Mouse (Mus musculus): ENCODE measurements around the gene Gtf3c1. TPM values are rescaled to one million over a fixed set of nuclear protein-coding genes. Genes with fewer than 3 reads are reported as not detected.

Gene Gtf3c1
- polyA plus RNA-seq, 1 experiment from 2014 or later, result 45.8 TPM

- DNase-seq (ENCODE audit: low spot score), result peak; percentile 70
- no peaks in the 10 kb centered on the region for H3K4me1 ChIP-seq (replicated peaks; ENCODE audit: control insufficient read depth, insufficient read depth, low read length)
- H3K4me2 ChIP-seq (replicated peaks; ENCODE audit: low read depth, low read length), result no peak overlapping the region
- H3K27ac ChIP-seq (ENCODE audit: low read depth, low read length), result peak overlapping the region; percentile 62
- H3K4me3 ChIP-seq (ENCODE audit: low read depth, low read length), result no peak overlapping the region
- ATAC-seq (ENCODE audit: low FRiP score), result peak; percentile 64
- H3K9me3 ChIP-seq (ENCODE audit: control insufficient read depth, low read length), result no peaks in the 10 kb centered on the region
- H3K9ac ChIP-seq (ENCODE audit: low read depth, low read length), result 0 out of 2 replicates have a peak overlapping the region, but pooled peaks have one; percentile 23
- H3K27me3 ChIP-seq (ENCODE audit: control insufficient read depth, insufficient read depth, low read length), result no peaks in the 10 kb centered on the region
- H3K36me3 ChIP-seq (ENCODE audit: control insufficient read depth, insufficient read depth, low read length), result peaks cover 17% of the 10 kb centered on the region
- 41% methylated on average over 9 of the region's 9 CpGs for WGBS
Observed at GRCm38 (mm10) chr7:125638870-125639386, 68.7 kb downstream of the Gtf3c1 start.

- H3K4me3 ChIP-seq (ENCODE audit: low read depth, low read length), result no peak overlapping the region
- DNase-seq (ENCODE audit: low spot score) (no peak), ATAC-seq (ENCODE audit: low FRiP score) (no peak; the same call in 1 of the 2 replicates)
- 80% methylated on average over 6 of the region's 6 CpGs for WGBS
- peaks cover 16% of the 10 kb centered on the region; the same call in 1 of the 2 replicates for H3K36me3 ChIP-seq (ENCODE audit: control insufficient read depth, insufficient read depth, low read length)
- H3K9me3 ChIP-seq (ENCODE audit: control insufficient read depth, low read length), result no peaks in the 10 kb centered on the region
- no peak overlapping the region for H3K9ac ChIP-seq (ENCODE audit: low read depth, low read length)
- H3K27me3 ChIP-seq (ENCODE audit: control insufficient read depth, insufficient read depth, low read length), result no peaks in the 10 kb centered on the region
- H3K27ac ChIP-seq (ENCODE audit: low read depth, low read length), result no peak overlapping the region; the same call in 1 of the 2 replicates
- H3K4me2 ChIP-seq (replicated peaks; ENCODE audit: low read depth, low read length), result no peak overlapping the region
- H3K4me1 ChIP-seq (replicated peaks; ENCODE audit: control insufficient read depth, insufficient read depth, low read length), result no peaks in the 10 kb centered on the region
Observed at GRCm38 (mm10) chr7:125638376-125638775, 69.2 kb downstream of the Gtf3c1 start.

GRCm38 (mm10) chr7:125637220-125638140 is 70.1 kb downstream of the Gtf3c1 start:
- Histone ChIP-seq H3K4me1 (replicated peaks; ENCODE audit: control insufficient read depth, insufficient read depth, low read length) (no peaks in the 10 kb centered on the region), H3K27ac (ENCODE audit: low read depth, low read length) (no peak overlapping the region), H3K4me3 (ENCODE audit: low read depth, low read length) (no peak overlapping the region), H3K27me3 (ENCODE audit: control insufficient read depth, insufficient read depth, low read length) (no peaks in the 10 kb centered on the region), H3K36me3 (ENCODE audit: control insufficient read depth, insufficient read depth, low read length) (peaks cover 9% of the 10 kb centered on the region; the same call in 1 of the 2 replicates), H3K9ac (ENCODE audit: low read depth, low read length) (no peak overlapping the region), H3K9me3 (ENCODE audit: control insufficient read depth, low read length) (no peaks in the 10 kb centered on the region), H3K4me2 (replicated peaks; ENCODE audit: low read depth, low read length) (no peak overlapping the region)
- WGBS, result 84% methylated on average over 8 of the region's 8 CpGs
- DNase-seq (ENCODE audit: low spot score), result no peak
- no peak for ATAC-seq (ENCODE audit: low FRiP score)

GRCm38 (mm10) chr7:125630989-125631388 is 76.6 kb downstream of the Gtf3c1 start:
- no peaks in the 10 kb centered on the region for H3K27me3 ChIP-seq (ENCODE audit: control insufficient read depth, insufficient read depth, low read length)
- no peaks in the 10 kb centered on the region for H3K4me1 ChIP-seq (replicated peaks; ENCODE audit: control insufficient read depth, insufficient read depth, low read length)
- no peaks in the 10 kb centered on the region for H3K36me3 ChIP-seq (ENCODE audit: control insufficient read depth, insufficient read depth, low read length)
- H3K4me3 ChIP-seq (ENCODE audit: low read depth, low read length), result no peak overlapping the region
- no peak overlapping the region for H3K9ac ChIP-seq (ENCODE audit: low read depth, low read length)
- DNase-seq (ENCODE audit: low spot score) (no peak), ATAC-seq (ENCODE audit: low FRiP score) (no peak)
- H3K27ac ChIP-seq (ENCODE audit: low read depth, low read length), result no peak overlapping the region
- no peaks in the 10 kb centered on the region for H3K9me3 ChIP-seq (ENCODE audit: control insufficient read depth, low read length)
- no peak overlapping the region for H3K4me2 ChIP-seq (replicated peaks; ENCODE audit: low read depth, low read length)
- 85% methylated on average over 3 of the region's 3 CpGs for WGBS

- no peaks in the 10 kb centered on the region for H3K36me3 ChIP-seq (ENCODE audit: control insufficient read depth, insufficient read depth, low read length)
- H3K4me2 ChIP-seq (replicated peaks; ENCODE audit: low read depth, low read length), result no peak overlapping the region
- 64% methylated on average over 4 of the region's 4 CpGs for WGBS
- no peaks in the 10 kb centered on the region for H3K9me3 ChIP-seq (ENCODE audit: control insufficient read depth, low read length)
- H3K4me3 ChIP-seq (ENCODE audit: low read depth, low read length), result no peak overlapping the region
- no peaks in the 10 kb centered on the region for H3K27me3 ChIP-seq (ENCODE audit: control insufficient read depth, insufficient read depth, low read length)
- H3K4me1 ChIP-seq (replicated peaks; ENCODE audit: control insufficient read depth, insufficient read depth, low read length), result no peaks in the 10 kb centered on the region
- no peak overlapping the region for H3K27ac ChIP-seq (ENCODE audit: low read depth, low read length)
- DNase-seq (ENCODE audit: low spot score) (no peak), ATAC-seq (ENCODE audit: low FRiP score) (no peak)
- no peak overlapping the region for H3K9ac ChIP-seq (ENCODE audit: low read depth, low read length)
Observed at GRCm38 (mm10) chr7:125630317-125630716, 77.3 kb downstream of the Gtf3c1 start.

GRCm38 (mm10) chr7:125625829-125626228 is 81.8 kb downstream of the Gtf3c1 start:
- H3K4me2 ChIP-seq (replicated peaks; ENCODE audit: low read depth, low read length), result no peak overlapping the region
- no peaks in the 10 kb centered on the region for H3K36me3 ChIP-seq (ENCODE audit: control insufficient read depth, insufficient read depth, low read length)
- H3K27me3 ChIP-seq (ENCODE audit: control insufficient read depth, insufficient read depth, low read length), result no peaks in the 10 kb centered on the region
- H3K4me3 ChIP-seq (ENCODE audit: low read depth, low read length), result no peak overlapping the region
- no peaks in the 10 kb centered on the region for H3K4me1 ChIP-seq (replicated peaks; ENCODE audit: control insufficient read depth, insufficient read depth, low read length)
- H3K27ac ChIP-seq (ENCODE audit: low read depth, low read length), result no peak overlapping the region
- 58% methylated on average over 7 of the region's 7 CpGs for WGBS
- ATAC-seq (ENCODE audit: low FRiP score), result no peak
- H3K9ac ChIP-seq (ENCODE audit: low read depth, low read length), result no peak overlapping the region
- DNase-seq (ENCODE audit: low spot score), result no peak
- H3K9me3 ChIP-seq (ENCODE audit: control insufficient read depth, low read length), result no peaks in the 10 kb centered on the region

GRCm38 (mm10) chr7:125625219-125625618 is 82.4 kb downstream of the Gtf3c1 start:
- H3K4me2 ChIP-seq (replicated peaks; ENCODE audit: low read depth, low read length), result no peak overlapping the region
- DNase-seq (ENCODE audit: low spot score) (no peak), ATAC-seq (ENCODE audit: low FRiP score) (no peak)
- no peak overlapping the region for H3K27ac ChIP-seq (ENCODE audit: low read depth, low read length)
- no peak overlapping the region for H3K4me3 ChIP-seq (ENCODE audit: low read depth, low read length)
- no peaks in the 10 kb centered on the region for H3K9me3 ChIP-seq (ENCODE audit: control insufficient read depth, low read length)
- no peaks in the 10 kb centered on the region for H3K4me1 ChIP-seq (replicated peaks; ENCODE audit: control insufficient read depth, insufficient read depth, low read length)
- no peaks in the 10 kb centered on the region for H3K27me3 ChIP-seq (ENCODE audit: control insufficient read depth, insufficient read depth, low read length)
- 76% methylated on average over 4 of the region's 4 CpGs for WGBS
- H3K9ac ChIP-seq (ENCODE audit: low read depth, low read length), result no peak overlapping the region
- H3K36me3 ChIP-seq (ENCODE audit: control insufficient read depth, insufficient read depth, low read length), result no peaks in the 10 kb centered on the region

GRCm38 (mm10) chr7:125622741-125623685 is 84.6 kb downstream of the Gtf3c1 start:
- DNase-seq (ENCODE audit: low spot score) (no peak), ATAC-seq (ENCODE audit: low FRiP score) (no peak)
- Histone ChIP-seq H3K9ac (ENCODE audit: low read depth, low read length) (no peak overlapping the region), H3K4me3 (ENCODE audit: low read depth, low read length) (no peak overlapping the region), H3K27ac (ENCODE audit: low read depth, low read length) (no peak overlapping the region), H3K36me3 (ENCODE audit: control insufficient read depth, insufficient read depth, low read length) (no peaks in the 10 kb centered on the region), H3K4me2 (replicated peaks; ENCODE audit: low read depth, low read length) (no peak overlapping the region), H3K4me1 (replicated peaks; ENCODE audit: control insufficient read depth, insufficient read depth, low read length) (no peaks in the 10 kb centered on the region), H3K9me3 (ENCODE audit: control insufficient read depth, low read length) (no peaks in the 10 kb centered on the region), H3K27me3 (ENCODE audit: control insufficient read depth, insufficient read depth, low read length) (no peaks in the 10 kb centered on the region)
- 76% methylated on average over 7 of the region's 7 CpGs for WGBS

Measured in hindbrain, embryonic 11.5 days (tissue).